Mouse (Mus musculus) small intestine, adult 2 months (tissue): ENCODE measurements around the gene Cd200.

Experiments used
- CTCF ChIP-seq: fragments of 200-500 bp; IDR thresholded peaks from 2 replicates; pipeline ENCODE4 v1.5.1; 2012; ENCODE audit warnings: low read depth, mild to moderate bottlenecking, control low read depth, inconsistent platforms, low read length, moderate library complexity, mixed read lengths; ENCODE audit not compliant: insufficient replicate concordance, insufficient read length; ENCODE audit errors: extremely low read depth
- POLR2A ChIP-seq: fragments of 200-500 bp; IDR thresholded peaks from 2 replicates; pipeline ENCODE4 v1.6.1; 2012; ENCODE audit warnings: low read depth, mild to moderate bottlenecking, control low read depth, inconsistent platforms, low read length, moderate library complexity

DNA sequence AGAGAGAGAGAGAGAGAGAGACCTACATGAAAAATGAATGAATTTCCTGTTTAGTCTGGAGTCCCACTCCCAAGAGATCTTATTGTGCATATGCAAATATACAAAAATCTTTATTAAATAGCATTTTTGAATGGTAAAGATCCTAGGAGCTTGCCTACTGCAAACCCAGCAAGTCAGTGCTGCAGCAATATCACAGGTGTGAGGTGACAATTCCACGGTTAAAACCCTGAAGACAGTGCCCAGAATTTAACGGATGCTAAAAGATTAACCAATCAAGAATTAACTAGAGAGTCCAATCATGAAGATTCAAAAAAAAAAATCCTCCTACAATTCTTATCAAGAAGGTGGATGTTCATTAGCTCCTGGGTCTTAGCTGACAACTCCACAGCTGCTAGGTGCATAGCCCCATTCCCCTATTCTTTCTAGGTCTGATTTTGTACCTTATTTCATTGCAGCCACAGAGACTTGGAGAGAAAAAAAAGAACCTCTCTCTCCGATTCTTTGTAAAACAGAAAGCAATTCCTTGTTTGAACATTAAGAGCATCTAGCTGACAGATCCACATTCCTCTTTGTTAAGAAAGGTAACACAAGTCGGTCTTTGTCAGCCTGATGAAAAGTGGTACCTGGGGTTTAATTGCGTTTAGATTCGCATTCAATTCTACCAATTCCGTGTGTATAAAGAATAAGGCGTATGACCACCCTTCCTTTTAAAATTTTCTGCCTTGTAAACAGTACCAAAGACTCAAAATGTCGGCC is 1.0 kb downstream of the Cd200 start:
- TF ChIP-seq POLR2A (no peak), CTCF (no peak)
